Mouse (Mus musculus): Measurements from ENCODE around the gene H2-K1. TPM values are rescaled to one million over a fixed set of nuclear protein-coding genes. Genes with fewer than 3 reads are reported as not detected.
A peak's percentile ranks its signal among the peaks of the same experiment; 100 is the strongest.

Gene H2-K1
- polyA plus RNA-seq, 1 experiment from 2014 or later: 8.1 TPM

DNA sequence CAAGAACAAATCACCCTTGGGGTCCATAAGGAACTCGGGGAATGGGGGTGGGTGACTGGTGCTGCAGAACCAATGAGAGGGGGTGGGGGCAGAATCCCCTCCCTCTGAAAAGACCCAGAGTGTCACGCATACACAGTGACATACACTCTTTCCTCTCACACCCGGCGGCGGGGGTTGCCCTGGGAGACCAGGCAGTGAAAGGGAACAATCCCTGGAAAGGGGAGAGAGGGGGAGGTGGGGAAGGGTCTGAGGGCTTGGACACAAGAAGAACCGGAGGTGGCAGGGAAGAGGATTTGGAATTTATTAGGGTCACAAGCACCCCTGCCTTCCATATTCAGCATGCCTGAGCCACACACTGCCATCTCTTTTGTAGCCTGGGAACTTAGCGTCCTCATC, 25.6 kb upstream of the H2-K1 start:
- peaks cover 69% of the 10 kb centered on the region for H3K4me1 ChIP-seq
- H3K27ac ChIP-seq (replicated peaks): peak overlapping the region; percentile 98
- H3K9ac ChIP-seq (replicated peaks): peak overlapping the region; percentile 91
- H3K9me3 ChIP-seq: no peaks in the 10 kb centered on the region
- H3K27me3 ChIP-seq: no peaks in the 10 kb centered on the region
- ATAC-seq (replicated peaks): peak; percentile 20
- peak overlapping the region; percentile 90 for H3K4me2 ChIP-seq (replicated peaks)
- peaks cover 36% of the 10 kb centered on the region for H3K36me3 ChIP-seq
- WGBS: 5% methylated on average over 7 of the region's 7 CpGs
- H3K4me3 ChIP-seq: peak overlapping the region; percentile 85

- no peaks in the 10 kb centered on the region for H3K27me3 ChIP-seq
- peaks cover 38% of the 10 kb centered on the region for H3K36me3 ChIP-seq
- no peaks in the 10 kb centered on the region for H3K9me3 ChIP-seq
- H3K4me1 ChIP-seq: peaks cover 63% of the 10 kb centered on the region
- peak overlapping the region; percentile 98 for H3K27ac ChIP-seq (replicated peaks)
- peak; percentile 0; the same call in 1 of the 2 replicates for ATAC-seq (replicated peaks)
- under 1% methylated on average over 55 of the region's 57 CpGs for WGBS
- peak overlapping the region; percentile 90 for H3K4me2 ChIP-seq (replicated peaks)
- peak overlapping the region; percentile 91 for H3K9ac ChIP-seq (replicated peaks)
- H3K4me3 ChIP-seq: peak overlapping the region; percentile 85
Measured at GRCm38 (mm10) chr17:34024861-34025755, 25.0 kb upstream of the H2-K1 start.

GRCm38 (mm10) chr17:34024317-34024821, 24.2 kb upstream of the H2-K1 start, which contains the start of gene Ring1:
TSS of gene Ring1 (minus strand) at chr17:34024680.
- peak within 1 kb of the TSS; percentile 85 for H3K4me3 ChIP-seq
- peaks cover 55% of the 10 kb centered on the region for H3K4me1 ChIP-seq
- peak within 1 kb of the TSS; percentile 91 for H3K9ac ChIP-seq (replicated peaks)
- H3K27ac ChIP-seq (replicated peaks): peak within 1 kb of the TSS; percentile 98
- no peaks in the 10 kb centered on the region for H3K27me3 ChIP-seq
- peaks cover 32% of the 10 kb centered on the region for H3K36me3 ChIP-seq
- peak; percentile 75 for ATAC-seq (replicated peaks)
- H3K9me3 ChIP-seq: no peaks in the 10 kb centered on the region
- under 1% methylated on average over 57 of the region's 58 CpGs for WGBS
- peak within 1 kb of the TSS; percentile 90 for H3K4me2 ChIP-seq (replicated peaks)

- 59% methylated on average over 9 of the region's 9 CpGs for WGBS
- peaks cover 49% of the 10 kb centered on the region for H3K4me1 ChIP-seq
Measured at GRCm38 (mm10) chr17:34023678-34024077, 23.5 kb upstream of the H2-K1 start.

GRCm38 (mm10) chr17:34022987-34023386, 22.8 kb upstream of the H2-K1 start:
- H3K9me3 ChIP-seq: no peaks in the 10 kb centered on the region
- H3K9ac ChIP-seq (replicated peaks): no peak overlapping the region

More at GRCm38 (mm10) chr17:34023678-34024077, 23.5 kb upstream of the H2-K1 start:
- ATAC-seq (replicated peaks): no peak
- Histone ChIP-seq H3K9ac (replicated peaks) (peak overlapping the region; percentile 91; the same call in 1 of the 2 replicates), H3K4me3 (peak overlapping the region; percentile 85), H3K4me2 (replicated peaks) (peak overlapping the region; percentile 90), H3K27ac (replicated peaks) (peak overlapping the region; percentile 98), H3K27me3 (no peaks in the 10 kb centered on the region), H3K9me3 (no peaks in the 10 kb centered on the region), H3K36me3 (peaks cover 25% of the 10 kb centered on the region)

DNA sequence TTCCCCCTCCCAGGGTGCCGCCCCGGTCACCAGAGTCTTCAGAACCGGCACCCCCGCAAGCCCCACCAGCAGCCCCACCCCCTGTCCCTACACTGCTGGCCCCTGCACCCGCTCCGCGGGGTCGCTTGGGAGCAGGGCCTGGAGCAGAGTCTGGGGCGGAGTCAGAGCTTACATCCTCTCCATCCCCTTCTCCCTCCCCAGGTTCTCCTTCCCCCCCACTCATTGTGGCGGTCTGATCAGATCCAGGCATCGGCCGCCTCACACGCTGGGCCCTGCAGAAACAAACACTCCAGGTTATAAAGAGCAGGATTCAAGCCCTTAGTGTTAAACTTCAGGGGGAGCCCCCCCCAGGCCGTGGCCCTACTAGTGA, 22.3 kb upstream of the H2-K1 start:
- H3K36me3 ChIP-seq: peaks cover 20% of the 10 kb centered on the region
- no peaks in the 10 kb centered on the region for H3K9me3 ChIP-seq
- no peak overlapping the region for H3K27ac ChIP-seq (replicated peaks)
- H3K4me2 ChIP-seq (replicated peaks): no peak overlapping the region
- H3K9ac ChIP-seq (replicated peaks): no peak overlapping the region
- WGBS: 92% methylated on average over 14 of the region's 14 CpGs
- no peak for ATAC-seq (replicated peaks)
- H3K4me1 ChIP-seq: peaks cover 37% of the 10 kb centered on the region
- H3K27me3 ChIP-seq: no peaks in the 10 kb centered on the region
- no peak overlapping the region for H3K4me3 ChIP-seq

More at GRCm38 (mm10) chr17:34022987-34023386, 22.8 kb upstream of the H2-K1 start:
- Histone ChIP-seq H3K4me3 (no peak overlapping the region), H3K27ac (replicated peaks) (no peak overlapping the region), H3K36me3 (peaks cover 20% of the 10 kb centered on the region), H3K4me1 (peaks cover 42% of the 10 kb centered on the region), H3K4me2 (replicated peaks) (no peak overlapping the region), H3K27me3 (no peaks in the 10 kb centered on the region)
- ATAC-seq (replicated peaks): no peak
- WGBS: 97% methylated on average over 20 of the region's 20 CpGs

- 96% methylated on average over 23 of the region's 23 CpGs for WGBS
- peaks cover 31% of the 10 kb centered on the region for H3K4me1 ChIP-seq
- H3K4me3 ChIP-seq: no peak overlapping the region
- H3K9ac ChIP-seq (replicated peaks): no peak overlapping the region
- H3K36me3 ChIP-seq: peaks cover 20% of the 10 kb centered on the region
- H3K27ac ChIP-seq (replicated peaks): no peak overlapping the region
- ATAC-seq (replicated peaks): no peak
- no peaks in the 10 kb centered on the region for H3K27me3 ChIP-seq
- no peak overlapping the region for H3K4me2 ChIP-seq (replicated peaks)
- no peaks in the 10 kb centered on the region for H3K9me3 ChIP-seq
Measured at GRCm38 (mm10) chr17:34021539-34022413, 21.6 kb upstream of the H2-K1 start.

- no peak overlapping the region for H3K4me2 ChIP-seq (replicated peaks)
- no peak overlapping the region for H3K4me3 ChIP-seq
- H3K36me3 ChIP-seq: no peaks in the 10 kb centered on the region
- H3K27ac ChIP-seq (replicated peaks): no peak overlapping the region
- no peak overlapping the region for H3K9ac ChIP-seq (replicated peaks)
- no peaks in the 10 kb centered on the region for H3K9me3 ChIP-seq
- H3K27me3 ChIP-seq: no peaks in the 10 kb centered on the region
- no peak for ATAC-seq (replicated peaks)
- 94% methylated on average over 8 of the region's 8 CpGs for WGBS
- H3K4me1 ChIP-seq: no peaks in the 10 kb centered on the region
Measured at GRCm38 (mm10) chr17:34013436-34013835, 13.3 kb upstream of the H2-K1 start.

GRCm38 (mm10) chr17:34010156-34010555, 10.0 kb upstream of the H2-K1 start:
- H3K4me1 ChIP-seq: no peaks in the 10 kb centered on the region
- no peaks in the 10 kb centered on the region for H3K9me3 ChIP-seq
- H3K4me3 ChIP-seq: no peak overlapping the region
- H3K4me2 ChIP-seq (replicated peaks): no peak overlapping the region
- no peak overlapping the region for H3K9ac ChIP-seq (replicated peaks)
- 89% methylated on average over 5 of the region's 5 CpGs for WGBS
- no peaks in the 10 kb centered on the region for H3K27me3 ChIP-seq
- H3K27ac ChIP-seq (replicated peaks): no peak overlapping the region
- no peaks in the 10 kb centered on the region for H3K36me3 ChIP-seq
- no peak for ATAC-seq (replicated peaks)

DNA sequence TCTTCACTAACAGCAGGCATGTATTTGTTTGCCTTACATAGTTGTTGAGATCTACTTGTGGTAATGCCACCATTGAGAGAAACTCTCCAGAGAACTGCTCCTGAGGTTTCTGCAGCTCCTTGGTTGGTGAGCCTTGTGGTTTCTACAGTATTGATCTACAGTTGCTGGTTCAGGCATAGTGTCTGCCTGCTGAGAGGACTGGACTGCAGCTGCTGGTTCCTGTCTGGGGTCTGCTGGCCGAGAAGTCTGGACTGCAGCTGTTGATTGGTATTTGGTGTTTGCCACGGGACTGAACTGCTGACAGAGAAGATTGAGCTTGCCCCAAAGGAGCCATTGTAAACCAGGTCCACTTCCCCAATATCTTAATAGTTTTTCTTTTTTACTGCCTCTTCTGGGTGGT, 6.4 kb upstream of the H2-K1 start:
- Histone ChIP-seq H3K4me3 (no peak overlapping the region), H3K27me3 (peaks cover 2% of the 10 kb centered on the region; the same call in 1 of the 2 replicates), H3K9ac (replicated peaks) (no peak overlapping the region), H3K27ac (replicated peaks) (no peak overlapping the region), H3K4me2 (replicated peaks) (no peak overlapping the region), H3K4me1 (no peaks in the 10 kb centered on the region), H3K9me3 (no peaks in the 10 kb centered on the region), H3K36me3 (no peaks in the 10 kb centered on the region)
- no peak for ATAC-seq (replicated peaks)
- 55% methylated on average over 2 of the region's 2 CpGs for WGBS

- H3K4me1 ChIP-seq: peaks cover 15% of the 10 kb centered on the region
- peaks cover 24% of the 10 kb centered on the region for H3K27me3 ChIP-seq
- ATAC-seq (replicated peaks): no peak
- no peak overlapping the region for H3K27ac ChIP-seq (replicated peaks)
- WGBS: 4% methylated on average over 5 of the region's 5 CpGs
- H3K9me3 ChIP-seq: no peaks in the 10 kb centered on the region
- no peaks in the 10 kb centered on the region for H3K36me3 ChIP-seq
- no peak overlapping the region for H3K9ac ChIP-seq (replicated peaks)
- H3K4me3 ChIP-seq: no peak overlapping the region
- H3K4me2 ChIP-seq (replicated peaks): no peak overlapping the region
Measured at GRCm38 (mm10) chr17:34003426-34003825, 3.3 kb upstream of the H2-K1 start.

Measured in forebrain, embryonic 15.5 days (tissue).